Mouse (Mus musculus) liver, postnatal 0 days (tissue): ENCODE measurements around the gene Fam83d.

Experiments used
- CTCF ChIP-seq: sonication (generic); IDR thresholded peaks from 2 replicates; pipeline ENCODE4 v1.5.1; 2016; ENCODE audit warnings: antibody characterized with exemption, low read depth
- EP300 ChIP-seq: IDR thresholded peaks from 2 replicates; pipeline ENCODE4 v1.6.1; 2016; ENCODE audit warnings: antibody characterized with exemption, low read depth, mild to moderate bottlenecking

GRCm38 (mm10) chr2:158816239-158816638 lies 48.3 kb downstream of the Fam83d start:
- TF ChIP-seq CTCF (no peak), EP300 (no peak)
